Mouse (Mus musculus) fat pad, adult 2 months (tissue): ENCODE data around the gene Rara.

Source experiments
- DNase-seq: peaks from one replicate; pipeline ENCODE4 v3.0.0-alpha.2; 2011; ENCODE audit warnings: low read depth, low spot score; ENCODE audit errors: extremely low read depth

Rara gene

DNA sequence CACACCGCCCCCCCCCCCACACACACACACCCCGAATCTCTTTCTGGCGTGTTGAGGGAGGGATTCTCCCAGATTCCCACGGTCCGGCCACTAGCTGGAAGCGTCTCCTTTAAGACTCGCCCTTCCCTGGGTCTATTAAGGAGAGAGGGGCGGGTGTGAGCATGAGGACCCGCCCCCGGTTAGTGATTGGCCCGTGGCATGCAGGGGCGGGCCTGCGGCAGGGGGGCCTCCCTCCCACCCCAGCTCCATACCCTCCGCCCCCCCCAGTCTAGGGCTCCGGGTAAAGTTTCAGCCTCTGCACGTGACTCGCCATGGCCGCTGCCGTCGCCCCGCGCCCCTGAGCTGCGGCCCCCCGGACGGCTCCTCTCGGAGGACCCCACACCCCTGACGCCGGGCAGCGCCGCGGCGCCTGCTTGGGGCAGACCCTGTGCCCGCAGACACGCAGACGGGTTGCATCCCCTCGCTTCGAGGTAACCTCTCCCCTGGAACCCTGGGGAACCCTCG is 9.8 kb downstream of the Rara start:
- DNase-seq: no peak

DNA sequence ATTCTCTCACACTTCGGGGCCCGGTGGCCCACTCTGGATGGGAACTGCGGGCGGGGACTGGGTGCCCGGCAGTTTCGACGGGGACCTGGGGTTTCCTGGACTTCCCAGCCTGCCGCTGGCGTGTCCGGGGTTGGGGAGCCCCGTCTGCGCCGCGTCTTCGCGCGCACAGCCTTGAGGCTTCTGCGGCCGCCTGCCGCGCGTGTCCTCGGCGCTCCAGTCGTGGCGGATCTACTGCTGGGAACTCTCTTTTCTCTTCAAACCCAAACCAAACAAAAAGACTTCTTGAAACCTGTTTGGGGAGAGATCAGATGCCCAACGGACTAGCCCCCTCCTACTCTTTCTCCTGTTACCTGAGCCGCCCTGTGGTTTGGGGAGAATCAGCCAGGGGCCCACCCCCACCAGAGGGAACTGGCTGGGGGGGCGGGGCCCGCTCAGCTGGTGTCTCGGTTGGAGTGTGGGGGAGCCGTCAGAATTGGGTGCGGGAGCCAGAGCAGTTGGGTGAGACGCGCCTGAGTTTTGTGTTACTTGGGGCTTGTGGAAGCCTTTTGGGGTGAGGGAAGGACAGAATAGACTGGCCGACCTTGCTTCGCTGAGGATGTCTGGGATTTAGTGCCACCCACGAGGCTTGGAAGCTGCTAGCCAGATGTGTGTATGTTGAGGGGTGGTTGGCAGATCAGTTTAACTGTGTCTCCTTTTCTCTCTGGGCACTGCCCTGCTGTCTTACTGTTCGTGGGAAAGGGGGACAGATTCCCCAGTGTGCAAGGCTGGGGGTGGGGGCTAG is 10.5 kb downstream of the Rara start:
- no peak for DNase-seq

DNA sequence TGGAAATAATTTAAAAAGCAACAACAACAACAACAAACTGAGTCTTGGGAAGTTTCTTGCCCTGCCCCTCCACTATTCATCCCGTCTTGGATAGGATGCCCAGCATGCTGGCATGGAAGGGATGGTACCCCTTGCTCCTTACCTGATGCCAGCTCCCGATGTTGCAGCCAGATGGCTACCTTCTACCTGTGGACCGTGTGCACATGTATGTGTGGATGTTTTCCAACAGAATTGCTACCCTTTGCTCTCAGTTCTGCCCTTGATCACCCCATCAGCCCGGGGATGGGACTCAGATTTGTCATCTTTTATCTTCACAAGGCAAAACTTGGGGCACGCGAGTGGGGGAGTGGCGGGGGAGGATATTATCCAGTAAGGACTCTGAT is 11.1 kb downstream of the Rara start:
- DNase-seq: no peak

DNA sequence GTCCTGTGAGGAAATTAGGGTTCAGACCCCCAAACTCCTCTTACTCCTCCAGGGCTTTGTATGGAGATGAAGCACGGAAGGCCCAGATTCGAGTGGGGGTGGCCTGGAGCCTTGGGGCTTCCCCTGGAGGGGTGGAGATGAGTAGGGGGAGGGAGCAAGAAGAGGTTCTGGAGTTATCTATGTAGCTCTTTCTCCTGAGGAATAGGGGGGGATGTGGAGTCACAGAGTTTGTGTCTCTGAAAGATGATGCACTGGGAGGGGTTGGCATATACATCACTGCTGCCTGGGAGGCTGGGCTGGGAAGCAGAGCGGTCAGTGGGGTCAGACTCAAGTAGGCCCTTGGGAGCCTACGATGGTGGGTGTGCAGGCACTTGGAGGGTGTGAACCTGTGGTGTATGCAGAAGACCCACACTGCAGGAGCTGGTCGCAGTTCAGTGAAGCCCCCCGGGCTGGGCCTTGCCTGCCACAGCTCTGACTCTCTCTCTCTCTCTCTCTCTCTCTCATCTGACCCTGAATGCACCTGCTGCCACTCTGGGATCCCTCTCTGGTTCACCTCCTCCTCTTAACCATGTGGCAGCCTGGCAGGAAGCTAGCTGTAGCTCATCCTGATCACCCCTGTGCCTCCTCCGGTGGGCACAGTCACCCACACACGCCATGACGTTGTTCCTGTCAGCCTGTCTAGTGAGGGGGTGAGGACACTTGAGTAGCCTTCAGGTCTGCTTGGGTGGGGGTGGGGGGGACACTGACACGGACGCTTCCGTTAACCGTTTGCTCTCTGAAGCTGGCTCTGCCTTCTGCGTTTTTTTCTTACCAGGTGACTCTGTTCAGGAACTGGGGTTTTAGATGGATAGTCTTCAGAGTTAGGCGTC is 11.7 kb downstream of the Rara start:
- DNase-seq: no peak

DNA sequence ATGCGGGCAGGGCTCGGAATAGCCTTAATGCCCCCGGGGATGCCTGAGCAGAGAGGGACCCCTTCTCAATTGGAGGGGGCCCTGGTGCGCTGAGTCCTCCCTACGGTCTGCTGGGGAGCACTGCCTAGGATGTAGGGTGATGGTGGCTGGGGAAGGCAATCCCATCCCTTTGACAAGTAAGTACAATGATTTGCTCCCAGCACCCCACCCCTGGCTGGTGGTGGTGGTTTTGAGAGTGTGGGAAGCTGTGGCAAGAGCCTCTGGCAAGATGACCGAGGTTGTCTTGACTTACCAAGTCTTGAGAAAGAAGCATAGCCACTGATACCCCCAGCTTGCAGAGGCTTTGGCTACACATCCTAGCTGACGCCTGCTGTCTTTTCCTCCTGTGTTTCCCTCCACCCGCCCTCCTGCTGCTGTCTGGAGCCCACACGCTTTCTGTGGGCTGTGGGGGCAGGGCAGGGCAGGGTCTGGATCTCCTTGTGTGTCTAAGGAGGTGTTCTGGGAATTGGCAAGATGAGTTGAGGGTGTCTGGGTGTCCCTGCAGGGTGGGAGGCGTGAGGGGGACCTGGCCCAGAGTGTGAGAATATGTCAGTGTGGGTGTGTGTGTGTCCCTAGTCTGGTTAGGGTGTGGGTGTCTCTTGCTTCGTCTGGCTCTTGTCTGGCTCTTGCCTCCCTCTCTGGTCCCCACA is 12.5 kb downstream of the Rara start:
- no peak for DNase-seq

DNA sequence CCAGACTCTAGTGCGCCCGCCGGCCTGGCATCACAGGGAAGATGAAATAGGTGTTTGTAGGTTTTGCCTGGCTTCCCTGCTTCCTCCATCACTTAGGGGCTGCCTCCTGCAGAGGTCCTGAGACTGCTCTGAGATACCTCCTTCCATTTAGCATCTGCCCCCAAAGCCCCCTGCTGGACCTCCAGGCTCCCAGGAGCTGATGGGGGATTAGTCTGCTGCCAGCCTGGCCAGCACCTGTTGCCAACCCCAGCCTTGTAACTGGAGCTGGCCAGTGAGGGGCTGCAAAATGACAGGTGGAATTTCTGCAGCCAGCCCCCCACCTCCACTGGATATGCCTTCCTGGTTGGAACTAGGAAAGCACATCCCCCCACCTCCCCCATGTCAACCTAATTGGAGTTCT is 13.2 kb downstream of the Rara start:
- DNase-seq: no peak

DNA sequence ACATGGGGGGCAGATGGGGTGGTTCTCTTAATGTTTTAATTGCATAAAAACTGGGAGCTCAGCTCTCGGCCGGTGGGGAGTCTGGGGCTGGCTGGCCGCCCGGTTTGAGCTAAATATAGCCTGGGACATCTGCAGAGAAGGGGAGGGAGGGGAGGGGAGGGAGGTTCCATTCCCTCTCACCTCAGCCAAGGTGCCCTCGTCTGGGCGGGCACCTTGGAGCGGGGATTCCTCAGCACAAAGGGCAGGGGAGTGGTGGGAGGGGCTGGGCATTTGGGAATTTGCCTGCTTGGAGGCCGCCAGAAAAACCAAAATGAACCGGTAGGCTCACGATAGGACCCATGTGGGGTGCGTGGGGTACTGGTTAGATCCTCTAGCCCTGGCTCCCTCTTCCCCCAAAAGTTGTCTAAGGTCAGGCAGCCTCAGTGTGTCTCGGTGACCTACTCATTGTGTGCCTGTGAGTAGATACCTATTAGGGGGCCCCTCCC is 13.8 kb downstream of the Rara start:
- no peak for DNase-seq

DNA sequence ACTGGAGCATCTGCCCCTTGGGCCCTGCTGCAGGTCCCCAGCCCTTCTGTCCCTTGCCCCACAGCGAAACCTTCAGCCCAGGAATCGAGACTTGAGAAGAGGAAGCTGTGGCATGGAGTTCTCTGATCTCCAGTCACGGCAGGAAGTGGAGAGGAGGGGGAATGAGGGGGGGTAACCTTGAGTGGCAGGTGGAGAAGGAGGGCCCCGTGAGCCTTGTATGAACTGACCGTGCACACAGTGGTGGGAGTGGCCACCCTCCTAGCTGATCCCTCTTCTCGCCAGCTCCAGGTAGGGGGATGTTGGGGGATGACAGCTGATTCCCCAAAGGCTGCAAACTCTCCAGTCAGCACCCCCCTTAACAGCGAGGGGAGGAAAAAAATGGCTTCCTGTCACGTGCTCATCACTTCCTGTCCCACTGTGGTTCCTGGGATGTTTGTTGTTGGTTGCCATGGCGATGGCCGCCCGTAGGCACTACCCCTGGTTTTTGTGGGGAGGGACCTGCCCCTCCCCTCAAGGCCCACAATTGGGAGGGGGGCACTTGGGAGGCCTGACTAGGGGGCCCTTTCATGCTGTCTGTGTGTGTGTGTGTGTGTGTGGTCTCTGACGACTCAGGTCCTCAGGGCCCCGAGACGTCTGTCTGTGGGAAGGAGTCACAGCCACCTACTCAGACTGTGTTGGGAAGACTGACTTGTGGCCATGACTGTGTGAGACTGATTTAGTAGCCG is 14.4 kb downstream of the Rara start:
- DNase-seq: no peak

DNA sequence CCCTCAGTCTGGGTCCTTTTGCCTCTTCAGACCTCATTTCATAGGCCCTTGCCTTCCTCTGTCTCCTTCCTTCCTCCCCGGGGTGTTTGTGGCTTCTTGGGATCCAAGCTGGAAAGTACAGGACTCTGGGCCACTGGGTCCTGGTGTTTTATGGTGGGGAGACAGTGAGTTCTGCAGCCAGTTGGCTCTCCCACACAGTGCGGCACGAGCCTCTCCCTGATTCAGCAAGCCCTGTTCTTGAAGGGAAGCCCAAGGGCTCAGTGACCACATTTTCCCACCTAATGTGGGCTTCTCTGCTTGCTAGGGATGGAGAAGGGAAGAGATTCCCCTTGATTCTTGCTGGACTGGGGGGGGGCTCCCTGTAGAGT is 14.9 kb downstream of the Rara start:
- DNase-seq: no peak

DNA sequence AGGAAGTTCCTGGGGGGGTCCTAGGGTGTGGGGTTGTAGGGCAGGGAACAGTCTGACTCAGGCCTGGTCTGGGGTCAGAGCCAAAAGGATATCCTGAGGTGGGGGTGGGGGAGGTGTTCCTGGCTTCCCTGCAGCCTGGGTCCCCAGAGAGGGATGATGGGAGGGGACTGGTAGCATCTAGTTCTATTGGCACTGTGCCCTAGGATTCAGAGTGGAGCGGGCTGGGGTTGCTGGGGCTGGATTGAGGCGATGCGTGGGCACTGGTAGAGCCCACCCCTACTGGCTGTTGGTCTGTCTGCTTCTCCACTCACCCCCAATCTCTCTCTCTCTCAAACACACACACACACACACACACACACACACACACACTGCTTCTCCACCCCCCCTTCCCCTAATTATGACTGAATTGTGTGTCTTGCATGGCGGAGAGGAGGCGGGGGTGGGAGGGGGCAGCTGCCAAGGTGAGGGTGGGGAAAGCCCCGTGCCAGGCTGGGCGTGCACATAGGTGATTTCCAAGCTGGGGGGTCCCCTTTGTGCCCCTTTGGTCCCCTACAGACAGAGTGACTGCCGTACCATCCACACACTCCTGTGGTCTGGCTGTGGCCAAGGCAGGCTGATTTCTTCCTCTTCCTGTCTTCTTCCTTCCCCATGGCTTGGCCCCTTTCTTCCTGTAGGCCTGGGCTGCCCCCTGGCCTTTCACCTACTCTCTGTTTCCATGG is 15.5 kb downstream of the Rara start:
- DNase-seq: no peak

DNA sequence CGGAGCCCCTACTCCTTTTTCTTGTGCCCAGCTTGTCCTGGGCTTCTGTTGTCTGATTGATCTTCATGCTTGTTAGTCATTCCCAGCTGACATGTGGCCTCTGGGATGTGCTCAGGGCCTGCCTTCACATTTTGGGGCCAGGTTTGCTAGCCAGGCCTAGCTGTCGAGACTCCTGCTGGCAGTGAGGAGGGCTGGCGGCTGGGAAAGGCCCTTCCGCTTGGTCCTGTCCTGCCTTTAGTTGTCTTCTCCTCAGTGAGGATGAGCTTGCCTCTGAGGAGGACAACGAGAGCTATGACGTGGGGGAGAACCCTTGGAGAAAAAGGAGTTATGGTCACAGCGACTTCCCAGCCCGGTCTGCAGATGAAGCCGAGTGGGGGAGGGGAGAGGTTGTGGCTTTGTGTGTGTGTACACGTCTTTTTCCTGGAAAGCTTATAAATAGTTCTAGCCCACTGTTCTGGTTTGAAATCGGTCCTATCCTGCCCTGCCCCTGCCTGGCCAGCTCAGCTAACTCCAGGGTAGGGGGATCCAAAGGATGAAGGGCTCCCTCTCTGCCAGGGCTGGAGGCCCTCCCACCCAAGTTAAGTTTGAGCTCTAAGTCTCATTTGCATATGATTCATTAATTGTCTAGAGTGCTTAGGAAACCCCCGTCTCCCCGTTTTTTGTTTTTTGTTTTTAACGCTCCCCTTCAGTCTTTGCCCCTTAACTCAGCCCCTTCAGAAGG is 16.3 kb downstream of the Rara start:
- no peak for DNase-seq

DNA sequence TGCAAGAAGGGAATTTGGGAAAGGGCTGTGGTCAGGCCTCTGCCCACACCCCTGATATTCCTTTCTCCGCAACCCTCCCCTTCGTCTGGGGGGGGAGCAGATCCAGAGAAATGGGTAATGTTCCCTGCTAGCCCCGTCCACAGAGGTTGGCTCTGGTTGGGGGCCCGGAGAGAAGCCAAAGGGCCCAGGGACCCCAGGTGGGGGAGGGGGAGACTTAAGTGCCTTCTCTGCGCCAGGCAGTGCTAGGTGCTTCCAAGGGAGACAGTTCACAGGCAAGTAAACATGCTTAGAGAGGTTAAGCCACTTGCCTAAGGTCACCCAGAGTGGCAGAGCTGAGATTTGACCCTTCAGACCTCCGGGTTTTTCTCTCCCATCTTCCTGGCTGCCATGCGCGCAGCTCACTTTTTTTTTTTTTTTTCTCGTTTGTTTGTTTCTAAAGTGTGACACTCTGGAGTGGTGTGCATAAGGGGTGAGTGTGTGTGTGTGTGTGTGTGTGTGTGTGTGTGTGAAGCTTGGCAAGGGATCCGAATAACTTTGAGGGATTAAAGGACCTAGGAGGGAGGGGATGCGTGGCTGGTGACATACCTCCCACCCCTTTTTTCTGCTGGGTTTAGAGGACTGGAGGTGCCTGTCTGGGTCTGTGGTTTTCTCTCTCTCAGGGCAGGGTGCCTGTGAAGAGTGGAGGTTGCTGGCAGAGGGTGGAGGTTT is 17.4 kb downstream of the Rara start:
- DNase-seq: no peak

DNA sequence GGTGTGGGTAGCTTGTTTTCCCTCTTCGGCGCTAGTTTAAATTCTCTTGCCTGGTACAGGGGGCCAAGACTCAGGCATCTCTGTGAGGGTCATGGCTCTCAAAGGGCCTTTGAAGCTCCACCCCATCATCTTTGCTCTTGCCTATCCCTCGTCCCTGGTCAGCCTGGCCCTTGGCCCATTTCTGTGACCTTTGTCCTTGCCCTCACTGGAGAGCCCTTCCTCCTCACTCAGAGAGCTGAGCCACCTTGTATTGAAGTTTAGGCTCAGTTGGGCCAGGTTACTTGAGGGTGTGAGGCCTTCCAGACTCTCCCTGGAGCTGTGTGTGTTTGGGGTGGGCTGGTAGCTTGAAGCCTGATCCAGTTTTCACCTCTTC is 18.0 kb downstream of the Rara start:
- DNase-seq: no peak

DNA sequence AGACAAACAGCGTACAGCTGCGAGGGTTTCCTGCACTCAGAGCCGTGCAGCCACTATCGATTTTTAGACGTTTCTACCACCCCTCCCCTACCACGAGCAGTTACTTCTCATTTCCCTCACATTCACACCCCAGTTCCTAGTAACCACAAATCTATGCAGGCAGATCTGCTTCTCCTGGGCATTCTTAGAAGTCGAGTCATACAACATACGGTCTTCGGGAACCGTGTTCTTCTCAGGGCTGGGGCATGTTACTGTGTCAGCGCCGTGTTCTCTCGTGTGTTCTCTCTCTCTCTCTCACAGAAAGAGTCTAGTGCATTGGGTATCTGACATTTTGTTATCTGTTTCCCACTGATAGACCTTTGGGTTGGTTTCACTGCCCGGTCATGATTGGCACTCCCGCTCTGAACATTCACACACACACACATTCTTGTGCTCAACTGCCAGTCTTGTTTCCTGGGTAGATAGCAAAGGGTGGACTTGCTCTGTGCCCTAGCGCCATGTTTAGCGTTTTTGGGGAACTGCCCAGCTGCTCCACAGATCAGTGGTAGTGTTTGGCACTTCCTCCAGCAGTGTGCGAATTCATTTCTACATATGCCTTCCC is 20.5 kb downstream of the Rara start:
- DNase-seq: no peak

DNA sequence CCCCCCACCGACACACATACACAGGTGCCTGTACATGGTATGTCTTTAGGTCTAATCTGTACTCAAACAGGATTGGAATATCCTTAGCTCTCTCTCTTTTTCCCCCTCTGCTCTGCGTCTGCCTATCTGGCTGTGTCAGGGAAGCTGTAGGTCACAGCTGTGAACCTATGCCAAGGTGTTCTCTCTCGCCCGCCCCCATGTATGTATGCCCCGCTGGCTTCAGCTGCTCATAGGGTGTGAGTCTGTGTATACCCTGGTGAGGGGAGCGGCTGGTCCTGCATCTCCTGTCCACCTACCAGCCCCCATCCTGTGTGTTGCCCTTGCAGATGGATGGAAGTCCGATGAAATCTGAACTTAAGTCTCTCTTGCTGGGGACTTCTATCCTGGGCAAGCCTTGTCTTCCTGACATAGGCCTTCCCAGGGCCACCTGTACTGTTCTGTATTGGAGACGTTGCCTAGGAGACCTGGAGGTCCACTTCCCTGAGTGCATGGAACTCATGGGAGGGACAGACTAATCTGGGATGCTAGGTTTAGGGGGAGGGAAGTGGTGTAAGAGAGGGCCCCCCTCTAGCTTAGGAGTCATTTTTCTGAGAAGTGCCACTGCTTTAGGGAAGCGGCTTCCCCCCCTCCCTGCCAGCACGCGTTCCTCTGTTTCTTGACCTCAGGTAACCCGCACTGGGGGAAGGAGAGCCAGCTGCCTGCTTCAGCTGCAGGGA is 21.8 kb downstream of the Rara start:
- DNase-seq: no peak

DNA sequence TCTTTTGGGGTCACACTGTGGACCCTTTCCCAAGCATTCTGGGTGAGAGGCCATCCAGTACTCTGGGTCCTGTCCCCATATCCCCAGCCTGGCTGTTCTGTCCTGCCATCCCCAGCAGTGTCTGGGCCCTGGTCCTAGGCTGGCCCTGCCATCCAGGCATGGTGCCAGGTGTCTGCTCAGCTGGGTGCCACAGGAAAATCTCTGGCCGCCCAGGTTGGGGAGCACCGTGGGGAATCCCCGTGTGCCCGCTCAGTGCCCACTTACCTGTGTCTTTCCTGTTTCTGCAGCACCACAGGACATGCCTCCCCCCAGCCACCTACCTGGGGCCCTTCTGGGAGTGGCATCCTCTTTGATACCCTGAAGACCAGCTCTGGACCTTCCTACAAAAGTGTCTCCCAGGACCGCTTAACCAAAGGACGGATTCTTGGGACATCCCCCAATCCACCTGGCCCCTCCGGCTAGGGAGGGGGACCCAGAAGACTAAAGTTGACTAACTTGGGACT is 22.4 kb downstream of the Rara start:
- no peak for DNase-seq

DNA sequence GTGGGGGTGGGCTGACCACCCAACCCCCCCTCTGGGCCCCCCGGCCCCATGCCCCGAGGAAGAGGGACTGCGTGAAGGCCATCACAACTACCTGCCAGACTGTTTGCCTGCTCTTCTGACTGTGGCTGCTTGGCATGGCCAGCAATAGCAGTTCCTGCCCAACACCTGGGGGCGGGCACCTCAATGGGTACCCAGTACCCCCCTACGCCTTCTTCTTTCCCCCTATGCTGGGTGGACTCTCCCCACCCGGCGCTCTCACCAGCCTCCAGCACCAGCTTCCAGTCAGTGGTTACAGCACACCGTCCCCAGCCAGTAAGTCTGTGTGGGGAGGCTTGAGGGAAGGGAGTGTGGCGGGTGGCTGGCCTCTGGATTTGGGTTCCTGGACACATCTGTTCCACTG is 22.9 kb downstream of the Rara start:
- DNase-seq: no peak
